Mouse (Mus musculus): ENCODE measurements at regions not wholly inside any gene's neighbourhood (a gene's known extent, or its start where the extent isn't known, plus 50 kb on each side); places are given as distances from the start of the nearest gene placed in this dataset.

DNA sequence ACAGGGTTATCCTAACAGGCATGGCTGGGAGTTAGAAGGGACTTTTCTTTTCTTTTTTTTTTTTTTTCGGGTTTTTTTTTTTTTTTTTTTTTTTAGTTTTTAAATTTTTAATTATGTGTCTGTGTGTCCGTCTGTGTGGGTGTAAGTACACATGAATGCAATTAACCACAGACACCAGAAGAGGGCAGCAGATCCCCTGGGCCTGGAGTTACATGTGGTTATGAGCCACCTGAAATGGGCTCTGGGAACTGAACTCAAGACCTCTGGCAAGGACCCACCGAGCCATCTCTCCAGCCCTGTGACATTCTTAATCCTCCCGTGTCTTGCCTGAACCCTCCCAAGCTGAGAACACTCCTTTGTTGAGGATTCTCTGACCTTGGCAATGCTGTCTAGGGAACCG is 157.0 kb downstream of the Zfp36l2 start:
- in situ Hi-C loops (cut with MboI, MseI), result loop anchor here (5.0 kb wide), 1 partner anchor 72 kb away; no protein-coding TSS in a partner anchor

- in situ Hi-C loops (cut with MboI, MseI), result loop anchor here (10.0 kb wide), 1 partner anchor 156 kb away; the partner anchor contains the start of gene Zfp36l2
Measured at GRCm38 (mm10) chr17:84028157-84028970, 159.4 kb downstream of the Zfp36l2 start.

DNA sequence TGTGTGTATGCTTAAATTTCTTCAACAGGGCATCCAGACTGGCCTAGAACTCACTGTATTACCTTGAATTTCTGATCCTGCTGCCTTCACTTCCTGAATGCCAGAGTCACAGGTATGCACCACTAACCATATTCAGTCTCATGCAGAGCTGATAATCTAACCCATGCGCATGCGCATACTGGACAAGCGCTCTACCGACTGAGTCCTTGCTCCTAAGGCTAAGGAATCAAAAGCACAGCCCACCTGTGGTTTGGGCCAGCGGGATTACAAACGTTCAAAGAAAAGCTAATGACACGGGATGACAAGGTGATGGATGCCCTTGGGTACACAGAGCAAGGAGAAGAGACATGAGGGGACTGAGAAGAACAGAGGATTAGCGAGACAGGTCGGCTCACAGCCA is 160.5 kb downstream of the Zfp36l2 start:
- in situ Hi-C loops (cut with MboI, MseI), result loop anchor here (10.0 kb wide), 1 partner anchor 158 kb away; the partner anchor contains the start of gene Zfp36l2

- in situ Hi-C loops (cut with MboI, MseI), result loop anchor here (10.0 kb wide), 1 partner anchor 159 kb away; the partner anchor contains the start of gene Zfp36l2
Measured at GRCm38 (mm10) chr17:84026110-84026509, 161.6 kb downstream of the Zfp36l2 start.

DNA sequence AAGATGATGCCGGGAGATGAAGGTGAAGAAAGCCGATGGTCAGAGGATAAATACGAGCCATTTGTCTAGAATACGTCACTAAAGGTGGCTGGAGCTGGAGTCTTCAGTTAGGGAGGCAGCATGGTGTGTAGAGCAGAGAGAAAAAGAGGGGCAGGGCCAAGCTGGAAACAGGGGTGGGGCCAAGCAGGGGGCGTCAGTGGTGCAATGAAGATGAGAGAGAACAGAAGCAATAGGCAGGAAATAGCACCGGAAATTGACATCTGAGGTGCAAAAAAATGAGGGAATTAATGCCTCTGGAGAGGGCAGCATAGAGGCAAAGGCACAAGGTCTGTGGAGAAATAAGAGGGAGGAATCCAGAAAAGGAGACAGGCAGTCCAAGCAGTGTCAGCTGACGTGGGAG is 165.4 kb downstream of the Zfp36l2 start:
- in situ Hi-C loops (cut with MboI, MseI), result loop anchor here (10.0 kb wide), 1 partner anchor 162 kb away; the partner anchor contains the start of gene Zfp36l2

DNA sequence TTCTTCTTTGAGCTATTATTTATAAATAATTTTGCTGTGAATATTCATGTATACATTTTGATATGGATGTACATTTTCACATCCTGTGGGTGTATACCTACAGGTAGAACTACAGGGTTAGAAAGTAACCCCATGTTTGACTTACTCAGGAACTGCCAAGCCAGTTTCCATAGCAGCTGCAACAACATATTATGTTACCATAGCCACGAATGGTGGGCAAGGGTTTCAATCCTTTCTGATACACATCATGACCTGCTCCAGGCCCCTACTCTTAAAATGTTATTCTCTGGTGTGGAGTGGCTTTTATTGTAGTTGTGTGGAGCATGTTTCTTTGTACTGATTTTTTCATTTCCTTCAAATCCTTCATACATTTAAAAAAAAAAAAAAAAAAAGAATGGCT is 168.9 kb downstream of the Zfp36l2 start:
- in situ Hi-C loops (cut with MboI, MseI), result no loop called here

DNA sequence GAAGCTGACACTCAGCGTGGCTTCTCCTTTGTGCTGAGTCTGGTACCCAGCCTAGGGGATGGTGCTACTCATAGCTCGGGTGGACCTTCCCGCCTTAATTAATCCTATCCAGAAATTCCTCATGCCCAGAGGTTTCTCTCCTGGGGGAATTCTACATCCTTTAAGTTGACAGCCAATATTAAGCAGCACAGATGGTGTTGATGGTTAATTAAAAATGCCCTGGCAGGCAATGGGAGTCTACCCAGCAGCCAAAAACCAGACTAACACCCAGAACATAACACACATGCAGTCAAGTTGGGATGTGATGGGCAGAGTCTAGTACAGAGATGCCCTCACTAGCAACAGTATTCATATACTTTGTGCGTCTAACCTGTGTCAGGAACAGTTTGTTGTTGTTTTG is 169.9 kb downstream of the Zfp36l2 start:
- in situ Hi-C loops (cut with MboI, MseI), result no loop called here

DNA sequence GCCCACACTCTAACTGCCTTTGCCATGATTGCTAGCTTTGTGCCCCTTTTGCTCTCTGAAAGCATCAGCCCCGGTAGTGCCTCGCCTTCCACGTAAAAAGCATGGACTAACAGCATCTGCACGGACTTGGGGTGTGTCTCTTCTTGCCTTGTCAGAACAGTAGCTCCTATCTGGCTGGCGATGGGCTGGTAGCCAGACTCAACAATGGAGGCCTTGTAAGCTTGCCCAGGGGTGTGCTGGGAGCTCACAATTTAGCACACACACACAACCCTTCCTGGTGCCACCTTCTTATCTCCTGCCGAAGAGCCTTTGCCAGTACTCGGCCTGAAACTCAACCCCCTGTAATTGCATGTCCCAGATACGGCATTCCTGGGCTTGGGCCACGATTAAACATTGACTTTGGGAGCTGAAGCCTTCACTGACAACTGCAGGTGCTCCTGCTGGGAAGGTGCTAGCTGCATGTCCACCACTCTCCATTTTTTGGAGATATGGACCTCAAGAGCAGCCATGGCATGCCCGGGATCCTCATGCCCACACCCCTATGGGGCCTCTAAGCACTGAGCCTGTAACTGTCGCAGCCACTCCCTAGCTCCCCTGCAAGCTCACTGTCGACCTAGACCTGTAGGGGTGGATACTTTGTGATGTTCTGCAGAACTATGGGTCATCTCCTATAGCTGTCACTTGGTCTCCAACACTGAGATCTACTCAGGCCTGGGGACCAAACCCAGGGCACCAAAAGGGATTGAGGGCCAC is 166.7 kb upstream of the Haao start:
- in situ Hi-C loops (cut with MboI, MseI), result no loop called here

- in situ Hi-C loops (cut with MboI, MseI), result no loop called here
Measured at GRCm38 (mm10) chr17:84010492-84011060, 162.8 kb upstream of the Haao start.

DNA sequence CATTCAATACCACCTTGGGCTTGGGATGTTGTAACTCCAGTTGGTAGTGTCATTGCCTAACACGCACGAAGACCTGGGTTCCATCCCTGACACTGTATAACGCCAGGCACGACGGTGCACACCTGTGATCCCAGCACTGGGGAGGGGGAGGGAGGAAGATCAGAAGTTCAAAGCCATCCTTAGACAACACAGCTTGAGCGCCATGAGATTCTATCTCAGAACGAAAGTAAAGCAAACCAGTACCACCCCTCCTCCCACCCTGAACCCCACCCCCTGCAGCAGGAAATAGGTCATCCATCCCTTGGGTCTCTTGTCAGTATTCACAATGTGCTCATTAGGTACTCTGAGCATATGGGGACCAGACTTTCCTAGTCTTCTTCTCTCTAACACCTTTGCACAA is 162.2 kb upstream of the Haao start:
- in situ Hi-C loops (cut with MboI, MseI), result loop anchor here (10.0 kb wide), 1 partner anchor 185 kb away; no protein-coding TSS in a partner anchor

- in situ Hi-C loops (cut with MboI, MseI), result loop anchor here (10.0 kb wide), 1 partner anchor 186 kb away; no protein-coding TSS in a partner anchor
Measured at GRCm38 (mm10) chr17:84009194-84009593, 161.4 kb upstream of the Haao start.

DNA sequence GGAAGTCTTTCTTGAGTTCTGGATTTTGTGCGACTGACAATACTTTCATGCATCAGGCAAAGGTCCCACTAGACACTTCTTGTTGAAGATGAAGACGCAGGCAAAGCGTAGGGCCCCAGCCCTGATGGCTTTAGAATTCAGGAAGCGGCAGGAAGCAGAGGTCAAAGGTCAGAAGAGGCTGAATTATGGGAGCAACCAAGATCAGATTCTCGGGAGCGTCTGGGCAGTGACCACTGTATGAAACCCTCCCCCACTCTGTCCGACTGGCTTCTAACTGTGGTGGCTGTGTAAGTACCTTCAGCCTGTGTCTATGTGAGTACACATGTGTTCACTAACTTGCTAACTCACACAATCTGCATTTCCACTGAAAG is 160.9 kb upstream of the Haao start:
- in situ Hi-C loops (cut with MboI, MseI), result loop anchor here (10.0 kb wide), 1 partner anchor 186 kb away; no protein-coding TSS in a partner anchor

DNA sequence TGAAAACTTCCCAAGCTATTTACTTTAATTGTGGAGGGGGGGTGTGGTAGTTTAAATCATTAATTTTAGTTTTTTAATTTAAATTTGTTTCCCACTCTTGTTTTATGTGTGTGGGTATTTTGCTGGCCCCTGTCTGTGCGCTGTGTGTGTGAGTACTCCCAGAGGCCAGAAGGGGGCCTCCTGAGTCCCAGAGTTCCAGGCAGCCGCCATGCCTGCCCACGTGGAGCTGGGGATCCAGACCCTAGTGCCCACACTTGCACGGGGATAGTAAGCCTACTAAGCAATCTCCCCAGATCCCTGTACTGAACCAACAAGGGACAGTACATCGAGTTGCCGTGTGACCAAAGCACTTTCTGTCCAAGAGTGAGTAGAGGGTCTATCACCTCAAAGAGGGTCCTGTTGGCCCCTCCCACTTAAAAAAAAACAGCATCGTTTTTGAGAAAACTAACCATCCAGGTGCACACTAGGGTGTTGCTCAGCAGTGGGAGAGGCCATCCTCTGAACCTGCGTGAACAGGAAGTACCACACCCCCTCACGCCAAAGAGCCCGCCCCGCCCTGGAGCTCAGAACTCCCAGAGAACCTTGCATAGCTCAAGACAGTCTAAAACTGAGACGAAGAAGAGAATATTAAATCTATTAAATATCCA is 160.4 kb upstream of the Haao start:
- in situ Hi-C loops (cut with MboI, MseI), result loop anchor here (10.0 kb wide), 1 partner anchor 187 kb away; no protein-coding TSS in a partner anchor

DNA sequence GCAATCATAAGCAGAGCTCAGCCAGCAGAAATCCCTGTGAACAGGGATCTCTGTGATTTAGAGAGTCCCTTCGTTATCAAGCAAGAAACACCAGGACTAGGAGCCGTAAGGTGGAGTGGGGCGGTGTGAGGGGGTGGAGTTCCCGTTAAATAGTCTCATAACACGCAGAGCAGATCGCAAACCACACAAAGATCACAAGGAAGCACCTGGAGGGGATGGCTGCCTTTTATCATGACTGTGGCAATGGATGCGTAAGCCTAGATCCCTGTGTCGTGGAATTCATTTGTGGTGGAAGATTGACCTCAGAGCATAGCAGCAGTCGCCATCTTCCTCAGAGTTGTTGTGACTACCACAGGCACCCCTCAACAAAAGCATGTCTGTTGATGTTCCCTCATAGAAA is 159.0 kb upstream of the Haao start:
- in situ Hi-C loops (cut with MboI, MseI), result loop anchor here (10.0 kb wide), 1 partner anchor 188 kb away; no protein-coding TSS in a partner anchor

DNA sequence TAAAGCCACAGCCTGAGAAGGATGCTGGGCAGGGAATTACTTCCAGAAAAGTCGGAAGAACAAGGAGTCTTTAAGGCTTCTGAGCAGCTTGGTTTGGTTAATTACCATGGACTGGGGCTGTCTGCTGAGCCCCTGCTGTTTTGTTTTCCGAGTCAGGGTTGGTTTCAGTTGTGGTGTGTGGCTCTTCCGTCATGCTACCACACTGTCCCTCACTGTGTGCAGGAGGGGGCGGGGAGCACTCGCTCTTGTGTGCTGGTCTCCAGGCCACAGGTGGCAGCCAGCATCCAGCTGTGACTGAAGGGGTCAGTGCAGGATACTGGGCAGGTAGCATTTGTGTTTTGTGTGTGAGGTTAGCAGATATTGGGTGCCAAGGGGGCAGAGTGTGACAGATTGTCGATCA is 156.5 kb upstream of the Haao start:
- in situ Hi-C loops (cut with MboI, MseI), result loop anchor here (10.0 kb wide), 1 partner anchor 191 kb away; no protein-coding TSS in a partner anchor

DNA sequence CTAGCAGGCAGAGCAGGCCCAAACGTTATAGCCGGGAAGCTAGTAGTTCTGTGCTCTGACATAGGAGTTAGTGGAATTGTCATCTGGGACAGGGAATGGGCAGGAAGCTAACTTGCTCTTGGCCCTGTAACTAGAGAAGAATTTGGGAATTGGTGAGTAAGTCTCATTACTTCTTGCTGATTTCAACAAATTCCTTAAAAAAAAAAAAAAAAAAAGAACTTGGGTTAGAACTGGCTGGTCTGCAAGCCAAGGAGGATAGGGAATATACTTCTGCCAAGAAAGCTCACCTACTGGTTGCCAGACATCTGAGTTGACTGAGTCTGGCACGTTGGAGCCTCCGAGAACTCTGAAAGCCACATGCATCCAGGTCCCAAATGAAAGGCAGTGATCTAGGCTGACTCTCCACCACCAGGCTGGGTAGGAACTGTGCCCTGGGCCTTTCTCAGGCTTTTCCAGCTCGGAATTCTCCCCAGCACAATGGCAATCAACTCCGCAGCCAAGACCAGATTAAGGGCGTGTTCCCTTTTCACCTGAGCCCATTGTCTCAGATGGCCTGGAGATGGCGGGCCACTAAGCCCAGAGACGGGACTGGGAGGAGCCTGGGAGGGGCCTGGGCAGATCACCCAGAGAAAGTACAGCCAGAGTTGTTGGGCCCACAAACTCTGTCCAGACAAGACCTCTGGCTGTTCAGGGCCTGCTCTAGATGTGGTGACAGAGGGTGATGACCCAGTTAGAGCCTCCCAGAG is 155.9 kb upstream of the Haao start:
- in situ Hi-C loops (cut with MboI, MseI), result loop anchor here (10.0 kb wide), 1 partner anchor 191 kb away; no protein-coding TSS in a partner anchor

DNA sequence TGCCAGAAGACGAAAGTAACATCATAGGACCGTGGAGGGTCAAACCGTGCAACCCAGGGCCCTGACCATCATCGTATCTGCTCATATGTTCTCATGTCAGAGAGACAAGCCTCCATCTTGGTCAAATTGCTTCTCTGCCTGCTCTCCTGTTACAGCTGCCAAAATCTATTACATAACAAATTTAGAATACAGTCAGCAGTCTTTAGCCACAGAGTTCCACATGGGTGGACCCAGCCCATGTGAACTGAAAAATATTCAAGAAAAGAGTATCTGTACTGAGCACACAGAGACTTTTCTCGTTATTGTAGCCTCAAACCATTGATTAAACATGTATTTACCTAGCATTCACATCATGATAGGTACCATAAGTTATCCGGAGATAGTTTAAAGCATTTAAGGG is 155.2 kb upstream of the Haao start:
- in situ Hi-C loops (cut with MboI, MseI), result loop anchor here (10.0 kb wide), 1 partner anchor 192 kb away; no protein-coding TSS in a partner anchor

DNA sequence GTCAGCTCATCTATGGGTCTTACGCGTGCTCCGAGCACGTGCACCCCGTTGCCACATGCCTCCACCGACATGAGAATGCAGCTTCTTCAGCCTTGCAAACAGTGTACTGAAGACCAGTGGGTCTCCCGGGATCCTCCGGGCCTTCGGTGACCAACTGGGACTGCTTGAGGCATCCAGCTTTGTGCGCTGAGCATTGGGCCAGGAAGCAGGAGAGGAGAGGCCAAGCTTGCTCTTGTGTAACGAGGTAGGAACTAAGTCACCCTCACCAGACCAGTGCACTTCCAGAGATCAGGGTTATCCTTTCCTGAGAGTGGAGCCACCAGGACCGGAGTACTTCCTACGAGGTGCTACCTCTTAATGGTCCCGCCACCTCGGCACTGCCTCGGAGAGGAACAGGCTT is 154.6 kb upstream of the Haao start:
- in situ Hi-C loops (cut with MboI, MseI), result loop anchor here (10.0 kb wide), 1 partner anchor 192 kb away; no protein-coding TSS in a partner anchor

- in situ Hi-C loops (cut with MboI, MseI), result loop anchor here (10.0 kb wide), 1 partner anchor 195 kb away; no protein-coding TSS in a partner anchor
Measured at GRCm38 (mm10) chr17:84000115-84000514, 152.4 kb upstream of the Haao start.

DNA sequence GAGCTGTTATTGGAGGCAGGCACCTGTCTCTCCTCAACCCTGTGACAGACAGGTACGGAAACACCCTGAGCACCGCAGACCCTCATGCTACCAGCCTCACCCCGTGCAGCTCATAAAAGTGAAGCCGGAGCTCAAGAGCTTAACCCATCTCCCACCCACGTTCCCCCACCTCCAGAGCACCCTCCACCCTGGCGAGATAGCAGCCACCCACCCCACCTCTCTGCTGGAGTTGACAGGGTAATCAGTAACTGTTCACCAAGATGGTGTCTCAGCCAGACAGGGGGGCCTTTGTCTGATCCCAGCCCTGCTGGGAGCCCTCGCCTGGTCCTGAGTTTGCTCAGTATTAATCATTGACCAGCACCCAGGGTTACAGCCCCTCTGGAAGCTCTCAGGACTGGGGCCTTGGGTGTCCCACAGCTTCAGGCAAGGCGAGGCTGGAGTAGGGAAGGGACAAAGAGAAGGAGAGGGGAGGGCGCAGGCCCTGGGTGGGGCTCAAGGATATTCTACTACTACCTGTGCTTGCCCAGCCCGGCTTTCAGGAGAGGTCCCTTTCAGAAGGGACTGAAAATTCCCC is 151.3 kb upstream of the Haao start:
- in situ Hi-C loops (cut with MboI, MseI), result no loop called here
